Mouse (Mus musculus) gastrocnemius, adult 18-20 months (tissue): ENCODE results near the gene Trpm4. TPM values are rescaled to one million over a fixed set of nuclear protein-coding genes. Genes with fewer than 3 reads are reported as not detected.

Experiments used
- DNase-seq: peaks from one replicate; pipeline ENCODE4 v3.0.0; 2021; ENCODE audit warnings: low spot score
- total RNA-seq, 2 experiments: library from RNA; stranded (reverse); gene quantifications; 2 replicates each; pipeline ENCODE4 v1.2.3; 2021

Gene Trpm4
- total RNA-seq, 2 experiments from 2014 or later = 25.9 to 31.3 TPM

DNA sequence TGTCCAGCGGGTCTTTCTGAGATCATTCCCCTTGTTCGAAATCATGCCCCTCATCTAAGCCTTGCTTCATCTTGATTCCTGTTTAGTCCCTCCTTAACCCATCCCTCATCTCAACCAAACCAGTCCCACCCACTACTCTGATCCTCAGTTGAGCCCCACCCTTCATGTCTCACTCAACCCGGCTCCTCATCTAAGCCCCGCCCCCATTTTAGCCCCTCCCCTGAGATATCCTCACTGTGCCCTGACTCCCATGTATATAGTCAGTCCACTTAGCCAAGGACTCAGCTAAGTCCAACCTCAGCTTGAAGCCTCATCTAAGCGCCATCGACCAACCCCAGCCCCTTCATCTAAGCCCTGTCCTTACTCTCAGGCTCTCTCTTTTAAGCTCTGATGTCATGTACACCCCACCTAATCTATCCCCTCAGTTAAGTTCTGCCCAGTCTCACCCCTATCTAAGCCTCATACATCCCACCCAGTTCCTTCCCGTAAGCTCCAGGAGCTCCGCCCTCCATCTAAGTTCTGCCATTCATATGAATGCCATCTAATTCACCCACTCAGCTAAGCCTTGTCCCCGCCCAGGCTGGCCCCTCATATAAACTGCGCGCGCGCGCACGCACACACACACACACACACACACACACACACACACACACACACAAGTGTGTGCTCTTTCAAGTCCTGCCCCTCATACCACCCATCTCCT is 21.9 kb upstream of the Trpm4 start:
- no peak for DNase-seq

DNA sequence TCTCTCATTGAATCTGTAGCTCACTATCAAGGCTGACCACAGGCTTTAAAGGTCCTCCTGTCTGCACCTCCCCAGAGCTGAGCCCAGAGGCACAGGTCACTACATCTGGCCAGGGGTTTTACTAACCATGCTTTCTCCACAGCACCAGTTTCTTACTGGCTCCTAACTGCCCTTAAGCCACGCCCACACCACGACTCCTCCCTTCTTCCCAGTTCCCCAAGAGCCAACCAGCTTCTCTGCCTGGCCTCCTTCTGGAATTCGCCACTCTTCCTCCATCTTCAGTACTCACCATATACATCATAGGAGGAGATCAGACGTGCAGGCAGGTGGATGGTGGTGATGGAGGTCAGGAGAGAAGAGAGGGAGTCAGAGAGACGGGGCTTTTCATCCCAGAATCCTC is 19.5 kb upstream of the Trpm4 start:
- DNase-seq = no peak

DNA sequence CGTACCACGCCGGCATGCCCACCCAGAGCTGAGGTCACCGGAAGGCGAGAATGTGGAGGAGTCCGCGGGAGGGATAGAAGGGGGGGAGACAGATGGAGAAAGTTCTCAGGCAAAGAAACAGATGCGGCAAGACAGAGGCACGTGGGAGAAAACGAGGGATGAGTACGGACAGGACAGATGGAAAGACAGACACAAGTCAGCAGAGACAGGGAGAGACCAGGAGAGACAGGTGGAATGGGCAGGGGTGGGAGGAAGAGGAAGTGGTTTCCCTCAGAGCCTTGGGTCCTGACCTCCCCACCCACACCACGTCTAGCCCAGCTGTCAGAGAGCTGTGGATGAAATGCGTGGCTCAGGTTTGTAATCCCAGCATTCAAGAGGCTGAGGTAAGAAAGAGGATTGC is 13.3 kb upstream of the Trpm4 start:
- no peak for DNase-seq

DNA sequence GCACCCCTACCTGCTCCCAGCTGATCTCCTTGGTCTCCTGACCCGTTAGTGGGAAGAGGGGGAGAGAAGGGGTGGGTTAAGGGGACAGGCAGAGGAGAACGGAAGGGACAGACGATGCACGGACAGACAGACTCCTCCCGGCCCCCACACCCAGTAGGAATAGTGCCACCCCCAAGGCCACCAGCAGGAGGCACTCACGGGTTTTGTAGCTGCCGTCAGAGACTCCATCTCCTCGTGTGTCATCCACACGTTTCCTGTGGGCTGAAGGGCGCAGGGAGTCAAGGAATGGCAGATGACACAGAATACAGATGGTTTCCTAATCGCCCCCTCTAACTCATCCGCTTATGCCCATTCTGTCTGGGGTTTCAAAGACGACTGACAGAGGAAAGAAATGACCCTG is 10.0 kb upstream of the Trpm4 start:
- DNase-seq = no peak

DNA sequence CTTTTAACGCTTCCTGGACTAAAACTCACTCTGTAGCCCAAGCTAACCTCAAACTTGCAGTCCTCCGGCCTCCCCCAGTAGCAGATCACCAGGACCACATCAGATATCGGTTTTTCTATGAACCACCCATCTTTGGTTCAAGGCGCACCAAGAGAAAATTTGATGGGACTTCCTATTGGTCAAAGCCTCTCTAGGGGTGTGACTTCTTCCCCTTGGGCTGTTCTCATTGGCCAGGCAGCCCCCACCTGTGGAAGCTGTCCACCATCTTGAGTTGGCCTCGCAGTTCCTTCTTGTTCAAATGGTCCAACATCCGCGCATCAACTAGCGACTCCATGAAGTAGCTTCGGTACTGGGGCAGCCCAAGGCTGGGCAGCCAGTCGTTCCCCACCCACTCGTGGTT is 8.5 kb upstream of the Trpm4 start:
- no peak for DNase-seq

DNA sequence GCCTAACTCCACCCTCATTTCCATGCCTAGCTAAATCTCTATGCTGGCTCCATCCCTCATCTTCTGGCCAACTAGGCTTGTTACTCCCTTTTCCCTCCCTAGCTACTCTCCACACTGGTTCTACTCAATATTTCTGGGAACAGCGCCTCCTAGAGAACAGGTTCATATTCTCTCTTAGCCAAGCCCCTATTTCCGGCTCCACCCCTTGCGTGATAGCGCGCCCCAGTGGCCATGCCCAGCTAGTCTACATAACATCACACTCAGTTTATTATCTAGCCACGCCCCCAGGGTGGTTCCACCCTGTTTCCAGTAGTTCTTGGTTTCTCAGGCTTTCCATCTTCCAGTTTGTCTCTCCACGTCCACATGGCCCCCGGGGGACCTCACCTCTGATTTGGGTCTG is 7.7 kb upstream of the Trpm4 start:
- peak; percentile 91 for DNase-seq

DNA sequence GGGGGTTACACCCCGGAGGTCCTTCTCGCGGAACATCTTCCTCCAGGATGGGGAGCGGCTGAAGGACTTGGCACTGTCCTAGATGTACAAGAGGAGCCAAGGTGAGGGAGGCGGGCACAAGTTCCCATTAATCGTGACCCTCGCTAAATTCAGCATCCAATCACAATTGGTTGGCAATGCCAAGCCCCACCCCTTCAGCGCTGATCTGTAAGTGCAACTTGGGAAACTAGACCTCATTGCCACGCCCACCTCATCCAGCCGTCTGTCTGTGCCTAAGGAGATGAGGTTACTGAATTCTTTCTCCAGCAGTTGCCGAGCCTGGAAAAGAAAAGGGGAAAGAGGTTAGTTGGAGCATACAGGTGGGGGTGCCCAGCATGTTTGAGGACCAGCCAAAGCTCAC is 7.1 kb upstream of the Trpm4 start:
- DNase-seq = no peak

DNA sequence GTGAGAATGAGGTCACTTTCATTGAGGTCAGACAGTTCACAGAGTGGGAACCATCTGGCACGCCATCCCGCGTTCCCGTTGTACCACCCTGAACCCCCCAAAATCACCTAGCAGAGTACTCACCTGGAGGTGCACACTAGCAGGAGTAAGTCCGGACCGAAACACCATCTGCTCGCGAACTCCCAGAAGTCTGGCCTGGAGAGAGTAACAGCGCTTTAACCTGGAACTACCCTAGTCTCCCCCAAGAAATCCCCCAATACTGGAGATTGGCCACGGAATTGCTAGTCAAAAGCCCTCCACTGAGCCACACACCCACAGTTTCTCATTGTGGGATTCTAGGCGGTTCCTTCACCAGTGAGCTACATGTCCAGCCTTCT is 6.5 kb upstream of the Trpm4 start:
- no peak for DNase-seq

DNA sequence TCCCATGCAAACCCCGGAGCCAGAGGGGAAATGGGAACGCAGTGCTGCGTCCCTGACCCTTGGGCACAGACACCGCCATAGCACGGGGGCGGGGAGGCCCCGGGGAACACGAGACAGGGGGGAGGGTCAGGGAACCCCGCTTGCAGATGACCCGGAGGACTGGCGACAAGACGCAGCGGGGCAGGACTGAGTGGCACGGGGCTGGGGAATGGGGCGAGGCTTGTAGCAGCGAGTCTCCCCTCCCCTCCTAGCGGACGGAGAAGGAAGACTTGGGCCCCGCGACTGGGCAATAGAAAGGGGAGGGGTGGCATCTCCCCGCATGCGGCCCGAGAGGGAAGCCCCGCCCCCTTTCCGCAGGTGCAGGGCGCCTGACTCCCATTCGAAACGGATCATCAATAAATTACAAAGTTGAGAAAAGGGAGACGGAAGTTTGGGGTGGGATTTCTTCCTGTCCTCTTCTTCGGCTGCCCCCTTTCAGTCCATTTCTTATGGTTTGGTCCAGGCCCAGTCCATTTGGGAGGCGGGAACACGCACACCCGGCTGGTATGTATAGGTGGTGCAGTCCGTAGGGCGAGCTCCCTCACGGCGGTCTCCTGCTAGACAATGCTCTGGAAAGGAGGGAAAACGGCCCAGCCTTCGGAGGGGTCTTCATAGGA is 6.0 kb upstream of the Trpm4 start:
- DNase-seq = no peak

DNA sequence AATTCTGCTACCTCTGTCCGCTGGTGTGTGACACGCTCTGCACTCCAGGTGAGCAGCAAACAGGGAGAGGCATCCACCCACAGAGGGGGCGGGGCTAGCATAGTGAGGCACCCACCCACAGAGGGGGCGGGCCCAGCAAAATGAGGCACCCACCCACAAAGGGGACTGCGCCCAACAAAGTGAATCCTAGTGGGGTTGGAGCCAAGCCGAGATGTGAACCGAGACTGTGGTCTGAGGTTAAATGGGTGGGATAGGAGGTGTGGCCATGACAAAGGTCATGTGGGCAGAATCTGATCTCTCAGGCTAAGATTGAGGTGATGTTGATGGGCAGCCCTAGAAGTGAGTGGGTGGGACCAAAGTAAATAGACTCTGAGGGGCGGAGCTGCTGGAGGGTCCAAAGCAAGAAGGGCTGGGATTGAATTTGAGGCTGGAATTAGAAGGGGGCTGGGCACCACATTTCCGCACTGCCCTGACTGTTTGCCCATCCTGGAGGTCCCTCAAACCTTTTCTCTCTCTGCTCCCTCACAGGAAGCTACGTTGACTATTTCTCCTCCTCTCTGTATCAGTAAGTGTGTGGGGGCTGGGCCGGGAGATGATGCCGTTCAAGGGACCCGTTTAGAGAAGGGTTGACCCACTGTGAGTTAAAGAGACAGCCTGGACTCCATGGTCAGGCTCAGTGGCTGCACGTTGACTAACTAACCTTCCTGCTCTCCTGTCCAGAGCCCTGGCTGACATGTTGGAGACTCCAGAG is 4.8 kb upstream of the Trpm4 start:
- no peak for DNase-seq

DNA sequence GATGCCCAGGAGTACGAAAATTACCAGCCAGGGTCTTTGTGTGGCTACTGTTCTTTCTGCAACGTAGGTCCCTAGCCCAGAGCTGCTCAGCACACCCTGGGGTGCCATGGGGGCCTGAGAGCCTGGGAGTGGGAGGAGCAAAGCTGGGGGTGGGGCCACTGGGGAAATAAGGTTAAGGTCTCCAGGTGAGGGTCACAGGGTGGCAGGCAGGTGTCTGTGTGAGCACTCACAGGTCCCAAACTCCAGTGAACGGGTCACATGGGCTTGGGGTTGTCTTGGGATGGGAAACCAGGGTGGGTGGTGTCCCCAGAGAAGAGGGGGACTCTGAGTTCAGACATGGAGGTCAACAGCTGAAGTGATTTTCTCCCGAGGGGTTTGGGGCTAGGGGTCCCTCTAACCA is 3.9 kb upstream of the Trpm4 start:
- no peak for DNase-seq

DNA sequence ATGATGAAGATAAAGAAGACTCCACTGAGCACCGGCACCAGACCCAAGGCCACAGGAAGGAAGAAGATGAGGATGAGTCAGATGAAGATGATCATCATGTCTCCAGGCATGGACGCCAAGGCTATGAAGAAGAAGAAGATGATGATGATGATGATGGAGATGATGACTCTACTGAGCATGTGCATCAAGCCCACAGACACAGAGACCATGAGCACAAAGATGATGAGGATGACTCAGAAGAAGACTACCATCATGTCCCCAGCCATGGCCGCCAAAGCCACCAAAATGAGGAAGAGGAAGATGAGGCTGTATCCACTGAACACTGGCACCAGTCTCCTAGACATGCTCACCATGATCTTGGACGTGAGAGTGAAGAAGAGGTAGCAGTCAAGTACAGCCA is 2.7 kb upstream of the Trpm4 start:
- DNase-seq = no peak

DNA sequence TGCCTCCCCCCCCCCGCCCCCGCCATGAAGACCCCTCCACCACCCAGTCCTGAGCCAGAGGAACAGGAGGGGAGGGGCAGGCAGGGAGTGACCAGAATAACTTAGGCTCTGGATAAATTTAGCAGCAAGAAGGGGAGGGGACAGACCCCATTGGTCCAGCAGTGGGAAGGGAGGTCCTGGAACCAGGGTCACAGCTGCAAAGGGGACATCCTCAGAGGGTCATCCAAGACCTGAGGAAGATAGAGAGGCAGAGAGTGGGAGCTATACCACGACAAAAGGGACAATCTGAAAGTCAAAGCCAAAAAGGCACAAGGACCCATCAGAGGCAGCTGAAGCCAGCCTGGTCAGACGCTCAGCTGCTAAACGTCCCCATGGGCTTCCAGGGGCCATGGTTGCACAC is 1.5 kb upstream of the Trpm4 start, which contains the start of gene Hrc:
Hrc (plus strand) TSS at position 235 of the 400 bp plus-strand sequence.
- DNase-seq = peak; percentile 79

DNA sequence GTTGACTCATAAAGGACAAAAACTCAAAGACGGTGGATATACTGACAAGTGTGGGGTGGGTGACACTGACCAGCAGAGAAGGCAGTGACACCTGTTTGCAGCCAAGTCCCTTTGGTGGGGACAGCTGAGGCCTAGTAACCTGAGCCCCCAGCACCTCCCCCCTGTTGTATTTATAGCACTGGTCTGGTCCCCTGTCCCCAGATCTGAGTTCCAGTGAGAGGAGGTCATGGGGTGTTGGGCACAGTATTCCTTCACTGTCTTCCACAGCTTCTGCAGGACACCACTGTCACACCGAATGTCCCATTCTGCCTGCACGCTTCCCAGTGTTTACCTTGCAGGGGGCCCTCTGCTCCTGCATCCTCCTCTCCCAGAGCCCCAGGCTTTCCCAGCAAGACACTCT is 1.0 kb upstream of the Trpm4 start:
- peak; percentile 83 for DNase-seq

DNA sequence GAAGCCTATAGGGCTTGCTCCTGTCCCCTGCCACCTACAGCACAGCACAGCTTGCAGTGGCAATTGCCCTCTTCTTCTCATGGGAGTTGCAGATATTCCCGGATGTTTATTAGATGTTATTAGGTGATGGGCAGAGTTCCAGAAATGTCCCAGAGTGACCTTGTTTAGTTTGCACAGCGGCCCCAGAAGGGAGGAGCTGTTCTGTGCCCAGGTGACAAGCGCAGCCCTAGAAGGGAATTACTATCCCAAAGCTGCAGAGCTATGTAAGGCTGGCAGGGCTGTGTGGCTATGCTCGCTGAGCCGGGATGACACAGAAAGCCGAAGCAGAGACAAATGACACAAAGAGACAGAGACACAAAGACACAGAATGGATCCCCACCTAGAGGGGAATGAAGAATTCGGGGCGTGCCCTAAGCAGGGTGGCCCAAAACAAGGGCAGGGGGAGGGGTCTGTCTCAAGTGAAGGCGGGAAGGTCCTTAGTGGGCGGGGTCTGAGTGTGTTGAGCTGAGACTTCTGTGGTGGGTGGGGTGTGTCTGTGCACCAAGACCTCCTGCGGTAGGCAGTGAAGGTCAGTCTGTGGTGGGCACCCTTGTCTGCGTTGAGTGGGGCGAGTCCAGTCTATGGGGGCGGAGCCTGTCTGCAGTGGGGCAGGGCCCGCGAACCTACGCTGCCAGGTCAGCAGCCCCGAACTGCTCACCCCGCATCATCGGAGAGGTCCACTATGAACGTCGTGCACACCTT is 725 bp downstream of the Trpm4 start:
- DNase-seq = peak; percentile 52

DNA sequence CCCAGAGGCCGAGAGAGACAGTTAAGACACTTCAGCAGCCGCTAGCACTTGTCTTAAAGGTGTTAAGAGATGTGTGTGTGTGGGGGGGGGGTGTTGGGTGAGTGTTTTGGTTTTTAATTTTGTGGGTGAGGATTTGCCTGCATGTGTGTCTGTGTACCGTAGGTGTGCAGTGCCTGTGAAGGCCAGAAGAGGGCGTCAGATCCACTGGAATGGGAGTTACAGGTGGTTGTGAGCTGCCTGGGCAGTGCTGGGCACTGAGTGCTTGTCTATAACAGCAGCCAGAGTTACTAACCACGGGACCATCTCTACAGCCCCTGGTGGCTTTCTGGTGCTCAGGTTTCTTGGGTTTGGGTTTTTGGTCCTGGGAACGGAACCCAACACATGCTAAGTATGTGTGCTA is 2.1 kb downstream of the Trpm4 start:
- no peak for DNase-seq

DNA sequence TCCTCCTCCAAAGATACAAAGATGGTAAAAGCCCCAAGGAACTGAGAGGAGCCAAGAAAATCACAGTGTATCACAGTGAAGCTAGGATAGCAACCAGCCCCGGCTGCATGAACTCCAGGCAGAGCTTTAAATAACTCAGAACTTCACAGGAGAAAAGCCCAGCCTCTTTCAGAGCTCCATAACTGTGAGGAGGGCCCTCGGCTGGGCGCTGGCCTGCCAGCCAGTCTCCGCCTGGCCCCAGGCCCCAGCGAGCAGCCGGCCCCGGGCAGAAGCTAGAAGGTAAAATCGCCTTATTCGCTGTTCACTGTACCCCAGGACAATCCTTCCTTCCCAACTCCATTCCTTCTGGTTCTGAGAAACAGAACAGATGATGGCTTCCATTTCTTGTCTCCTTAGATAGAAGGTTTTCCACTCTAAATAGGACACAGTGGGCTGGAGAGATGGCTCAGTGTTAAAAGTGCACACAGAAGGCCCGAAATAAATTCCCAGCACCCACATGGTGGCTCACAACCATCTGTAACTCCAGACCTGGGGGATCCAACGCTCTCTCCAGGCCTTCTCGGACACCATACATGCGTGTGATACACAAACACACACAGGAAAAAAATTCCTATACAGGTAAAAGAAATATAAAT is 4.6 kb downstream of the Trpm4 start:
- DNase-seq = no peak

DNA sequence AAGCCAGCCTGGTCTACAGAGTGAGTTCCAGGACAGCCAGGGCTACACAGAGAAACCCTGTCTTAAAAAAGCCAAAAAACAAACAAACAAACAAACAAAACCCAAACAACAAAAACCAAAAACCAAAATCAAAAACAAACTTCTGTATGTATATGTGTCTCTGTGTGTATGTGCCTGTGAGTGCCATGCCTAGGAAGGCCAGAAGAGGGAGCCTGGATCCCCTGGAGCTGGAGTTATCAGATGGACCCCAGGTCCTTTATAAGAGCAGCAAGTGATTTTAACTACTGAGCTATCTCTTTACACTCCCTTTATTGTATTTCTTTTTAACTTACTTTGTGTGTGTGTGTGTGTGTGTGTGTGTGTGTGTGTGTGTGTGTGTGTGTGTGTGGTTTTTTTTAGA is 7.8 kb downstream of the Trpm4 start:
- DNase-seq = no peak

DNA sequence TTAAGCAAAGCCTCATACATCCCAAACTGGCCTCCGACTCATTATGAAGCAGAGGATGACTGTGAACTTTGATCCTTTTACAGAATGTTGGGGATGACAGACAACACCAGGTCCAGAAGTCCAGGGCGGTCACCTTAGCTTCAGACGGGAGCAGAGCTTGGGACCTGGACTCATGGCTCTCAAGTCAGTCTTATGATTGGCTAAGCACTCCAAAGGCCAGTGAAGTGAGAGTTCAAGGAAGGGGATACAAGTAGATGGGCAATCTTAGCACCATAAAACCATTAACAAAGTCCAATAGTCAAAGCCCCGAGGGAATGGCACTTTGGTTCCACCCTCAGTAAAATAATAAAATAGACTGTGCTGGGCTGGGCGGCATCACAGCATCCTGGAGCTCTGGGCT is 10.5 kb downstream of the Trpm4 start:
- DNase-seq = no peak

DNA sequence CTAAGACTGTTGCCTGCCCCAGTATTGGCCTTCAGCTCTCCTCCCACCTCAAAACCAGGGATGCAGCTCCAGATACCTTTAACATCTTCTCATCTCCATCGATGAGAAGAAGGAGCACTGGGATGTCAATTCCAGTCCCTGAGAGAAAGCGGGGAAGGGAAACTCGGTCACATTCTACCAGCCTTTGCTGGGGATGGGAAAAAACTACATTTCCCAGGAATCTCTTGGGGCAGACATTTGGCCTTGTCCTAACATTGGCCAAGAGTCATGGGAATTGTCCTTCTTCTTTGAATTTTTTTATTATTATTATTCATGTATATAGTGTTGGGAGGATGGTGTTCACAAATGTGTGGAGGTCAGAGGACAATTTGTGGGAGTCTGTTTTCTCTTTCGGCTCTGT is 11.3 kb downstream of the Trpm4 start:
- no peak for DNase-seq

DNA sequence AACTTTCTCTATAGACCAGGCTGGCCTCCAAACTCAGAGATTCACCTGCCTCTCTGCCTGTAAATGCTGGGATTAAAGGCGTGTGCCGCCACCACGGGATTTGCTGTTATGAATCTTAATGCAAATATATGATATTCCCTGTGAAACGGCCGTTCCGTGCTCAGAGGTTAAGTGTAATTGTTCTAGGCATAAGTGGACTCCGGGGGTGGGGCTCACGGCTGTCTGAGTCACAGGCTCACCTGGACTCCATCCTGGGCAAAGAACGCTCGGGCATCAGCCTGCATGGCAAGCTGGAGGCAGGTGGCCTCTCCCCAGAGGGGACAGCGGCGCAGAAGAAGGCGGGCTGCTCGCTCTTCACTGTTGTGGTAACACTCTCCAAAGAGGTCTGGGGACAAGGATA is 17.0 kb downstream of the Trpm4 start:
- DNase-seq = no peak
